Mouse (Mus musculus): ENCODE results near the gene Ankrd45. TPM values are rescaled to one million over a fixed set of nuclear protein-coding genes. Genes with fewer than 3 reads are reported as not detected.

Gene Ankrd45
- polyA plus RNA-seq (2016; fragmentation: Nextera tagmentation; extraction: Ambion mirVana): 3.4 and 4.0 TPM in 2 replicates

- 7% methylated on average over 33 of the region's 33 CpGs for WGBS
- Histone ChIP-seq H3K27ac (ENCODE audit: poor library complexity, severe bottlenecking) (no peak within 1 kb of the TSS), H3K27me3 (replicated peaks) (peaks cover 4% of the 10 kb centered on the region; the same call in 1 of the 2 replicates), H3K4me1 (replicated peaks) (peaks cover 5% of the 10 kb centered on the region), H3K9me3 (replicated peaks) (no peaks in the 10 kb centered on the region), H3K4me2 (peak within 1 kb of the TSS; percentile 95), H3K9ac (peak within 1 kb of the TSS; percentile 72), H3K36me3 (no peaks in the 10 kb centered on the region), H3K4me3 (peak within 1 kb of the TSS; percentile 59)
- ATAC-seq (ENCODE audit: insufficient number of reproducible peaks, low FRiP score): peak; percentile 73; the same call in 1 of the 2 replicates
Observed at GRCm38 (mm10) chr1:161142531-161143159, at the start of gene Ankrd45. Ankrd45 (plus strand) TSS chr1:161142691.

- no peaks in the 10 kb centered on the region for H3K4me1 ChIP-seq (replicated peaks)
- ATAC-seq (ENCODE audit: insufficient number of reproducible peaks, low FRiP score): no peak
- WGBS: 84% methylated on average over 4 of the region's 4 CpGs
- no peak overlapping the region for H3K9ac ChIP-seq
- no peak overlapping the region for H3K27ac ChIP-seq (ENCODE audit: poor library complexity, severe bottlenecking)
- H3K27me3 ChIP-seq (replicated peaks): no peaks in the 10 kb centered on the region
- H3K4me3 ChIP-seq: no peak overlapping the region
- no peaks in the 10 kb centered on the region for H3K9me3 ChIP-seq (replicated peaks)
- H3K36me3 ChIP-seq: peaks cover 42% of the 10 kb centered on the region
- H3K4me2 ChIP-seq: no peak overlapping the region
Observed at GRCm38 (mm10) chr1:161099721-161100405, 42.6 kb upstream of the Ankrd45 start.

DNA sequence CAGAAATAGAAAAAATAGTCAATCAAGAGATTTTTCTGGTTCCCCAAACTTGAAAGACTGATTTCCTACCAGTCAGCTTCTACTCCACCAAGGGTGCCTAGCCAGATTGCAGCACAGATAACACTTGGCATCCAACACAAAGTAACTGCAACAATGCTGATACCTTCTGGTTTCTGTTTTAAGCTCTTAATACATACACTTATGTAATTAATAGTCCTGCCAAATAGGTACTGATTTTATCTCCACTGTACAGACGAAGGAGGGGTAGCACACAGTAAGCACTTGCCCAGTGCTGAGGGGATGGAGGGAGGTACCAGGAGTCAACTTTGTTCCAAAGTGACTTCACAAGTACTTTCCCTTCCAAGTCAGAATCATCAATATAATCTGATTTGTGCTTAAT, 38.6 kb upstream of the Ankrd45 start:
- Histone ChIP-seq H3K36me3 (peaks cover 39% of the 10 kb centered on the region), H3K4me3 (no peak overlapping the region), H3K4me1 (replicated peaks) (no peaks in the 10 kb centered on the region), H3K27ac (ENCODE audit: poor library complexity, severe bottlenecking) (no peak overlapping the region), H3K4me2 (no peak overlapping the region), H3K9ac (no peak overlapping the region), H3K9me3 (replicated peaks) (no peaks in the 10 kb centered on the region), H3K27me3 (replicated peaks) (no peaks in the 10 kb centered on the region)
- ATAC-seq (ENCODE audit: insufficient number of reproducible peaks, low FRiP score): no peak
- WGBS: 64% methylated on average over 1 of the region's 1 CpGs

DNA sequence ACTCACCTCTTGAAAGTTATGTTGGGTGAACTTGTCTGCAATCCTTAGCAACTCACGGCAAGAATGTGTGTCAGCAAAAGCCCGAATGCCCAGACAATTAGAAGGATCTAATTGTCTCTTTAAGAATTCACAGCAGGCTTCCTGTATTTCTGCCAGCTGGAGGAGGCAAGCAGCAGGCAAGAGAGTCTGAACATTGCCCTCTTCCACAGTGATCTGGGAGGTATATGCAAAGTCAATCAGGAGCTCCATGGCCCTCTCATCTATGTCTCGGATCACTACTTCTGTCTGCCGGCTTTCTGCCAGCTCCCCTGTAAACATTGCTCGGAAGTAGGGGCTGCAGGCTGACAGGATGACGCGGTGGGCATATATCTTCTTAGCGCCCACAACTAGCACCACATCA, 33.3 kb upstream of the Ankrd45 start:
- Histone ChIP-seq H3K9ac (no peak overlapping the region), H3K4me2 (no peak overlapping the region), H3K4me1 (replicated peaks) (no peaks in the 10 kb centered on the region), H3K36me3 (peaks cover 26% of the 10 kb centered on the region), H3K27ac (ENCODE audit: poor library complexity, severe bottlenecking) (no peak overlapping the region), H3K4me3 (no peak overlapping the region), H3K9me3 (replicated peaks) (no peaks in the 10 kb centered on the region), H3K27me3 (replicated peaks) (no peaks in the 10 kb centered on the region)
- ATAC-seq (ENCODE audit: insufficient number of reproducible peaks, low FRiP score): no peak
- WGBS: 86% methylated on average over 8 of the region's 8 CpGs

- Histone ChIP-seq H3K4me1 (replicated peaks) (no peaks in the 10 kb centered on the region), H3K4me2 (no peak overlapping the region), H3K27me3 (replicated peaks) (no peaks in the 10 kb centered on the region), H3K27ac (ENCODE audit: poor library complexity, severe bottlenecking) (no peak overlapping the region), H3K4me3 (no peak overlapping the region), H3K9ac (no peak overlapping the region), H3K36me3 (peaks cover under 1% of the 10 kb centered on the region), H3K9me3 (replicated peaks) (no peaks in the 10 kb centered on the region)
- ATAC-seq (ENCODE audit: insufficient number of reproducible peaks, low FRiP score): no peak
Observed at GRCm38 (mm10) chr1:161114591-161114990, 27.9 kb upstream of the Ankrd45 start.

DNA sequence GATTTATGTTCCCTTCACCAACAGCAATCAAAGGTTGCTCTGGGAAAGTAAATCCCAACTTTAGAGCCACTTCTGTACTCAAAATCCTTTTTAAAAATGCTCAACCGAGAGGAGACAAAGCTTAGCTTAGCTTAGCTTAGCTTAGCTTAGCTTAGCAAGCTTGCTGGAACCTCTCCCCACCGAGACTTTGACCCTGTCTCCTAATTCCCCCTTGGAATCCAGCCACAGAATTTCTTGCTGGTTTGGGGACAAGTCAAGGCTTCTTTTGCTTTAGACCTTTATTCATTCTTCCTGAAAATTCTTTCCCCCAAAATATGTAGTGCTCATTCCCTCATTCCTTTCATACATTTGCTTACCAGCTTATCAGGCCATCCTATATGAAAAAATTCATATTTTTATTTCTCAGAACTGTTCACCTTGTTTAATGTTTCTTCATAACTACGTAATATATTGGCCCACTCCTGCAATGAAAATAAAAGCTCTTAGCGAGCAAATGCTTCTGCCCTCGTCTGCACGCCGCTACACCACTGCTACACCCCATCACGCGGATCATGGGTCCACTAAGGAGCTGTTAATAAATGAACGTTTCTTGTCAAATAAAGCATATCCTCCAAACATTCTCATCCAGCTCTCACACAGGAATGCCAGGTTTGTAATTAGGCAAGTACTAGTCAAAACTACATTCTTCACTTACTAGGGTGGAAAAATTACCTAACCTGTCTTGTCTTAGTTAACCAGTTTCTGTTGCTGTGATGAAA, 19.7 kb upstream of the Ankrd45 start:
- H3K4me1 ChIP-seq (replicated peaks): no peaks in the 10 kb centered on the region
- no peak overlapping the region for H3K4me2 ChIP-seq
- H3K9me3 ChIP-seq (replicated peaks): no peaks in the 10 kb centered on the region
- peaks cover 13% of the 10 kb centered on the region for H3K36me3 ChIP-seq
- no peak for ATAC-seq (ENCODE audit: insufficient number of reproducible peaks, low FRiP score)
- 90% methylated on average over 10 of the region's 10 CpGs for WGBS
- H3K4me3 ChIP-seq: no peak overlapping the region
- H3K27ac ChIP-seq (ENCODE audit: poor library complexity, severe bottlenecking): no peak overlapping the region
- H3K9ac ChIP-seq: no peak overlapping the region
- H3K27me3 ChIP-seq (replicated peaks): no peaks in the 10 kb centered on the region

DNA sequence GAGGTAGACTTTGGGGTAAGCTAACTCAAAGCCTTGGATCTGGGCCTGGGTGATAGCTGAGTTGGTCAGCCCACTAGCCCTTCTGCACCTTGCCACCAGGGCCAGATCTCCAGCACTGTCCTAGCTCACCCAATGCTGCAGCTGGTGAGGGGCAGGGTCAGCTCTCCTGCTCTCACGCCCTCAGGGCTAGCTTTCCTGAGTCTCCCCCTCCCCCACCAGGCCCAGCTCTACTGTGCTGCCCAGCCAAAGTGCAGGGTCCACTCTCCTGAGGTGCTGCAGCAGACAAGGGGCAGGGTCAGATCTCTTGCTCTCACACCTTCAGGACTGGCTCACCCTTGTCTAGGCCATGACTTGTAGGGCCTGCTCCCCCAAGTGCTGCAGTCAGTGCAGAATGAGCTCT, 16.0 kb upstream of the Ankrd45 start:
- H3K4me3 ChIP-seq: no peak overlapping the region
- no peaks in the 10 kb centered on the region for H3K9me3 ChIP-seq (replicated peaks)
- H3K9ac ChIP-seq: no peak overlapping the region
- no peak overlapping the region for H3K27ac ChIP-seq (ENCODE audit: poor library complexity, severe bottlenecking)
- ATAC-seq (ENCODE audit: insufficient number of reproducible peaks, low FRiP score): no peak
- no peak overlapping the region for H3K4me2 ChIP-seq
- peaks cover 10% of the 10 kb centered on the region; the same call in 1 of the 2 replicates for H3K4me1 ChIP-seq (replicated peaks)
- H3K27me3 ChIP-seq (replicated peaks): no peaks in the 10 kb centered on the region
- H3K36me3 ChIP-seq: peaks cover 11% of the 10 kb centered on the region
- 75% methylated on average over 1 of the region's 1 CpGs for WGBS

DNA sequence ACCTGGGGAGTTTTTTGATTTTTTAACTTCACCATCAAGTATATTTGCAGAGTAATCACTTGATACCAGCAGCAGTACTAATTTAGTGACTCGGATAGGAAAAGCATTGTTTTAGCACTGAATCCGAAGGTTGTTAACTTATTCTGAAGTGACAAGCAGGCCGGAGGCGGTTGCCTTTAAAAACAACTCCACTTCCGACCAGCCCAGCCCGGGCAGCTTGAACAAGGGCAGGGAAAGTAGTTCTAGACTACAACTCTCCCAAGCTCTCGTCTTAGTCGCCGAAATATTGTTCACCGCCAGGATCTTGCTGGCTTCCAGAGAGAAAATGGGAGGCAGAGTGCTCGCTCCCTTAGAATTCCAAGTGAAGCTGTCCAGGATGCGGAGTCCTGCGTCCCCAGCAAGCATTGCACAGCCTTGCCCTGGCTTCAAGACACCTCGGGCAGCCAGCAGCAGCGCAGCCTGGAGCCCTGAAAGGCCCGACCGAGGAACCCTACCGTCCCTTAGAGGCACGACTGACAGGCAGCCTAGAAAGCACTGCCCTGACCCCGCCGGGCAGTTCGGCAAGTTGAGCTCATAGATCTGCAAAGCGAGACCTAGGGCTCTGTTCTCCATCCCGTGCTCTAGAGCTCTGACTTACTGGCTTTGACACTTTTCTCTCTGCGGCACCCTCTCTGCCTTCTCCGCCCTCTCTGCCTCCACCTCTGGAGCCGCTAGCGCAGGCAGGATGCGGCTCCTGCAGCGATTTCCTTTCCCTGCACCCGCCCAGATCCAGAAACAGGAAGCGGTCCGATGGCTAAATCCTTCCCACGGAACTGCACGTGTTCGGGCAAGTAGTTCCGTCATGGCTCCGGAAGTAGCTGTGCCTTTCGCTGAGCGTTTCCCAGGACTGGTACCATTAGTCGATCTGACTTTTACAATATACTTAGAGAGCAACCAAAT, 11.5 kb upstream of the Ankrd45 start, which contains the start of gene Klhl20:
Gene Klhl20, minus strand, starts transcription at position 786 of the 939 bp plus-strand sequence.
- under 1% methylated on average over 41 of the region's 41 CpGs for WGBS
- H3K9ac ChIP-seq: peak within 1 kb of the TSS; percentile 94
- no peaks in the 10 kb centered on the region for H3K9me3 ChIP-seq (replicated peaks)
- peaks cover 10% of the 10 kb centered on the region for H3K36me3 ChIP-seq
- H3K4me3 ChIP-seq: peak within 1 kb of the TSS; percentile 94
- peak within 1 kb of the TSS; percentile 88 for H3K27ac ChIP-seq (ENCODE audit: poor library complexity, severe bottlenecking)
- H3K27me3 ChIP-seq (replicated peaks): 0 out of 2 replicates have a peak, but pooled peaks cover 5% of the 10 kb centered on the region
- peaks cover 10% of the 10 kb centered on the region; the same call in 1 of the 2 replicates for H3K4me1 ChIP-seq (replicated peaks)
- H3K4me2 ChIP-seq: peak within 1 kb of the TSS; percentile 85
- peak; percentile 96 for ATAC-seq (ENCODE audit: insufficient number of reproducible peaks, low FRiP score)

- peaks cover 4% of the 10 kb centered on the region; the same call in 1 of the 2 replicates for H3K27me3 ChIP-seq (replicated peaks)
- H3K4me2 ChIP-seq: no peak overlapping the region
- no peak overlapping the region for H3K27ac ChIP-seq (ENCODE audit: poor library complexity, severe bottlenecking)
- 72% methylated on average over 2 of the region's 2 CpGs for WGBS
- H3K9ac ChIP-seq: no peak overlapping the region
- no peak overlapping the region for H3K4me3 ChIP-seq
- H3K4me1 ChIP-seq (replicated peaks): peaks cover 5% of the 10 kb centered on the region
- ATAC-seq (ENCODE audit: insufficient number of reproducible peaks, low FRiP score): no peak
- no peaks in the 10 kb centered on the region for H3K9me3 ChIP-seq (replicated peaks)
- H3K36me3 ChIP-seq: no peaks in the 10 kb centered on the region
Observed at GRCm38 (mm10) chr1:161139496-161139895, 3.0 kb upstream of the Ankrd45 start.

GRCm38 (mm10) chr1:161140026-161140762, 2.3 kb upstream of the Ankrd45 start:
- WGBS: 71% methylated on average over 9 of the region's 9 CpGs
- no peak overlapping the region for H3K27ac ChIP-seq (ENCODE audit: poor library complexity, severe bottlenecking)

More at GRCm38 (mm10) chr1:161140026-161140762, 2.3 kb upstream of the Ankrd45 start:
- Histone ChIP-seq H3K36me3 (no peaks in the 10 kb centered on the region), H3K4me3 (no peak overlapping the region), H3K9ac (no peak overlapping the region), H3K4me2 (no peak overlapping the region), H3K9me3 (replicated peaks) (no peaks in the 10 kb centered on the region), H3K27me3 (replicated peaks) (peaks cover 4% of the 10 kb centered on the region; the same call in 1 of the 2 replicates), H3K4me1 (replicated peaks) (peaks cover 5% of the 10 kb centered on the region)
- no peak for ATAC-seq (ENCODE audit: insufficient number of reproducible peaks, low FRiP score)
